Mouse (Mus musculus): Measurements from ENCODE around the gene Lsamp.

- TF ChIP-seq SRF (IDR thresholded peaks at IDR 0.05; ENCODE audit: control insufficient read depth, insufficient read length, low read depth): no peak
- TF ChIP-seq POLR2A (IDR thresholded peaks at IDR 0.05; ENCODE audit: insufficient read length, low read depth): no peak
- no peak for TF ChIP-seq MAX (IDR thresholded peaks at IDR 0.05; ENCODE audit: low read depth)
- TF ChIP-seq CEBPB (IDR thresholded peaks at IDR 0.05; ENCODE audit: insufficient read depth, poor library complexity, severe bottlenecking): no peak
- TF ChIP-seq TCF12 (IDR thresholded peaks at IDR 0.05; ENCODE audit: insufficient read depth, poor library complexity, severe bottlenecking): no peak
- no peak for TF ChIP-seq USF1 (IDR thresholded peaks at IDR 0.05; ENCODE audit: low read depth)
Measured at GRCm38 (mm10) chr16:40942266-40942665, 958.1 kb downstream of the Lsamp start.
